Mouse (Mus musculus) spleen, postnatal 10 days (tissue): ENCODE results near the gene Gen1.

ENCODE experiments used
- DNase-seq, 2 experiments: peaks; one replicate each; pipeline ENCODE4 v3.0.0; 2021 to 2022; ENCODE audit warnings: low spot score in 2 of 2

The Gen1 gene

DNA sequence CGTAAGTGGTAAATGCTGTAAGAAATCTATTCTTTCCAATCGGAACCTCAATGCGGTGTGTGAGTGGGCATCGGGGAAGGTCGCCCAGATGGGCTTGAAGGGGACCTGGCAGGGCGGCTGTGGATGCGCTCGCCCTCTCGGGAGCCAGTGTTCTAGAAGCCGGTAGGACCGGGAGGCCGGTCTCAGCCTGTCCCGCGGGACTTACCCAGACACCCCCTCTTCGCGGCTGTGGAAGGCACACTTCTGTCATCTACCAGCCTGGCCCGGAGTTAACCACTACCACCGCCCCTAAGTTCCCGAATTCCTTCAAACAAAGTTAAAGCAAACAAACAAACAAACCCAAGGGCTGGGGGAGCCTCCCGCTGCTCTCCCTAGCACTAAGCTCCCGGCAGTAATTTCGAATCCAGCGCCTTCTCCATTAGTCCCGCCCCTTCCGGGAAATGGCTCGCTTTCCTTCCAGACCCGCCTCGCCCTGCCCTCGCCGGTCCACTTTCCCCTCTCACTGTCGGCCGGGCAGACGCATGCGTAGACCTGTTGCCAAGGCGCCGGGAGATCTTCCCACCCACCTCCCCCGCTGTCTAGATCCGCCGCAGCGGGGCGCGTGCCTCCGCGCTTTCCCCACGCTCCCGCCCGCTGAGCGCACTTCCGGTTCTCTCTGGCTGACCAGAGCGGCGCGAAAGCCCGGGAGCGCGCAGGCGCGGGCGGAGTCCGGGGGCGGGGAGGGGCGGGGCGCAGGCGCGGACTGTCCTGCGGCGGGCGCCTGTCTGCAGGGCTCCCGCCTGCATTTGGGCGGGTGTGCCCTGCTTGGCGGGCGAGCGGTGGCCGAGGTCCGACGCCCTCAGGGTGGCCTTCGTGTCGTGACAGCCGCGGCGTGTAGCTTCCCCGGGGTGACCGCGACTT, at the start of gene Gen1, which contains the start of gene Smc6:
Gene Gen1, minus strand, starts transcription at position 420 of the 900 bp plus-strand sequence.
Gene Smc6, plus strand, starts transcription at position 505 of the 900 bp plus-strand sequence.
- DNase-seq: peak; percentile 93 to 95

DNA sequence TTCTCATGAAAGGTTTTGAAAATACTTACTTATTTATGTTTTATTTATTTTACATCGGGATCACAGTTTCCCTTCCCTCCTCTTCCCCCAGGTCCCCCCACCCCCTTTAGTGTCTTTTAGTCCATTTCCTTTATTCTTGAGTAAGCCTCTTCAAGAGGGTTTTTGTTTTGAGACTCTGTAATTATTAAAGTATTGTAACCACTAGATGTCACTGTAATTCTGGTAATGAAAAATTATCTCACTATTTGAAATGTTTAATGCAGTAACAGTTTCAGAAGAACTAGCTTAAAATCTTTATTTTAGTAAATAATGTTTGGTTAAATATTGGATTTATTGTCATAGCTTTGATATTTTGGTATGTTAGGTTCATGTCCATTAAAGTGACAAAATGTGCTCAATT, 48.2 kb upstream of the Gen1 start:
- DNase-seq: no peak

- DNase-seq: no peak
These were observed 45.5 kb upstream of the Gen1 start for GRCm38 (mm10) chr12:11311106-11311505.

GRCm38 (mm10) chr12:11306753-11307645, 41.4 kb upstream of the Gen1 start:
- DNase-seq: no peak

GRCm38 (mm10) chr12:11300858-11301257, 35.3 kb upstream of the Gen1 start:
- DNase-seq: no peak

DNA sequence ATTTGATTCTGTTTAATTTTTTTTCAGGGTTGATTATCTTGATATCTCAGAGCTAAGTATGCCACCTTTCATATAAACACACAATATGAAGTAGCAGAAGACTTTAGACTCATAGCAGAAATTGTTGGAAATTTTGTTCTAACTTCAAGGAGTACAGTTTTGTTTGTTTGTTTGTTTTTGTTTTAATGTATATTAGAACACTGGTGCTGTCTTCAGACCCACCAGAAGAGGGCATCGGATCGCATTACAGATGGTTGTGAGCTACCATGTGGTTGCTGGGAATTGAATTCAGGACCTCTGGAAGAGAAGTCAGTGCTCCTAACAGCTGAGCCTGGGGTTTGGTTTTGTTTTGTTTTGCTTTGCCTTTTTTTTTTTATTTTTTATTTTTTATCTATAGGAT, 20.8 kb upstream of the Gen1 start:
- DNase-seq: no peak

DNA sequence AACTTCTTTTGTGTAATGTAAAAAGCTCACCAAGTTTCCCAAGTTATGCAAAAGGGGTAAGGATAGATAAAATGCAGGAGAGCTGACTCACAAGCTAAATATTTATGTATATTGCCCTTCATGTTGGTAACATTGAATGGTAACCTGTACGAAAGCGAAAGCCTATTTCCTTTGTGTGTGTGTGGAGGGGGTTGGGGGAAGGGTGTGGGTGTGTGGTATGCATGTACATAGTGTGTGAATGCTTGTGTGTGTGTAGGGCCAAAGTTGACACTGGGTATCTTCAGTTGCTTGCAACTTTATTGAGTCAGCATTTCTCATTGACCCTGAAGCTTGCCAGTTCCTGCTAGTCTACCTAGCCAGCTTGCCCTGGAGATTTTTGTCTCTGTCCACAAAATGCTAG, 16.0 kb upstream of the Gen1 start:
- no peak for DNase-seq

- no peak for DNase-seq
These were observed 14.3 kb upstream of the Gen1 start for GRCm38 (mm10) chr12:11279886-11280285.

DNA sequence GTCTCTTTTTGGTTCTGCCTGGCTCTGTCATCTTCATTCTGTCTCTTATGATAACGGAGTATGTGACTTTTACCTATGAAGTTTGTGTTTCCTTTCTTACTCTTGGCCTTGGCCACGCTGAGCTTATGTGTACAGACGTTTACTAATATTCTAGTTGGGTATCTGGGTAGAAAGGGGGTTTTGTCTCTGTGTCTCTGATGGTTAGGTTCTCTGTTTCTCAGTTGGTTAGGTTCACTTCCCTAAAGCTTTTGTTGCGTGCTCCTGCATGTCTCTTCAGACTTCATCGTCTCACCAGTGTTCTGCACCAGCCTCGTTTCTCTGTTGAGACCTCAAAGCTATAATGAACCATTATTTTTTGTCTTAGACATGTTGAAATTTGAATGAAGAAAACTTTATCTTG, 11.6 kb upstream of the Gen1 start:
- no peak for DNase-seq

GRCm38 (mm10) chr12:11276632-11277031, 11.0 kb upstream of the Gen1 start:
- no peak for DNase-seq

GRCm38 (mm10) chr12:11273185-11273584, 7.6 kb upstream of the Gen1 start:
- DNase-seq: no peak

GRCm38 (mm10) chr12:11272568-11272967, 7.0 kb upstream of the Gen1 start:
- DNase-seq: no peak

DNA sequence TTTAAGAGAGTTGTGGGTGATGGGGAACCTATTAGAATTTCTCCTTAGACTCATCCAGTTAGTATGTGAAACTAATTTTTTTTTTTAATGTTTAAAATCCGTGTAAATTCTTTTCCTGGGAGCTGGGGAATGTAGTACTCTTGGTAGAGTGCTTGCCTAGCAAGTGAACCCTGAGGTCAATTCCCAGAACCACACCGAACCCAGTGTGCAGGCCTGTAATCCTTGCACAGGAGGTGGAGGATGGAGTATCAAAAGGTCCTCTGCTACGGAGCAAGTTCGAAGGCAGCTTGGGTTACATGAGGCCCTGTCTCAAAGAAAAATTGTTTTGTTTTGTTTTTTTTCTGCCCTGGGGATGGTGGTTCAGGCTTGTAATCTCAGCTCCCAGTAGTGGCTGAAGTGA, 1.4 kb upstream of the Gen1 start:
- peak; percentile 8 to 29 for DNase-seq

GRCm38 (mm10) chr12:11266282-11266985, 833 bp upstream of the Gen1 start:
- peak in 1 of 2 experiments; percentile 69 for DNase-seq

- peak in 1 of 2 experiments; percentile 12 for DNase-seq
These were observed 706 bp downstream of the Gen1 start for GRCm38 (mm10) chr12:11264895-11265294.

DNA sequence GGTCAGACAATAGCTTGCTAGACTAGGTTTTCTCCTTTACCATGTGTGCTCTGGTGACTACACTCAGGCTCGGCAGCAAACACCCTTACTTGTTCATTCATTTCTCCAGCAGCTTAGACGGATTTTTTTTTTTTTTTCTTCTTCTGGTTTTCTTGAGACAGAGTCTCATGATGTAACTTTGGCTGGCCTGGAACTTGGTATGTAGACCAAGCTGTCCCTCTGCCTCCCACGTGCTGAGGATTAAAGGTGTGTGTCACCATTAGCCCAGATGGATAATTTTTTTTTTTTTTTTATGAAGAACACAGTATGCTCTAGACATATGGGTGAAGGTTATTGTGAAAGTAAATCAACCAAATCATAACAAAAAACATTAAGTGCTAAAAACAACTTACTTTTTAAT, 15.3 kb downstream of the Gen1 start:
- DNase-seq: no peak

GRCm38 (mm10) chr12:11247460-11247859, 18.1 kb downstream of the Gen1 start:
- no peak for DNase-seq

GRCm38 (mm10) chr12:11235996-11236395, 29.6 kb downstream of the Gen1 start:
- DNase-seq: no peak

DNA sequence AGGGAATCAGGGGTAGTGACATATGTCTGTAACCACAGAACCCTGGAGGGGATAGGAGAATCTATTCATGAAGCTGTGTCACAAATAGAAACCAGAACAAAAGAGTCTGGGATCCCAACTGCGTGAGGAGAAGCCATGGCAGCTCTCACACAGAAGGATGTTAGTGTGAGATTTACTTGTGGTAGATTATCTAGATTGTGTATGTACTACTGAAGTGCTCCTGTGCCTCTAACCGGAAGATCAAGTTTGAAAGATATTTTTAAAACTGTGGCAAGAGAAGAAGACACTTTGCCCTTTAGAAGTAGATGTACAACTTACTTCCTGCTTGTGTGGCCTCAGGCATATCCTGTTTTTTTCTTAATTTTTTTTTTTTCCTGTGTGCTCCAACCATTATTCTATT, 35.3 kb downstream of the Gen1 start:
- DNase-seq: no peak

DNA sequence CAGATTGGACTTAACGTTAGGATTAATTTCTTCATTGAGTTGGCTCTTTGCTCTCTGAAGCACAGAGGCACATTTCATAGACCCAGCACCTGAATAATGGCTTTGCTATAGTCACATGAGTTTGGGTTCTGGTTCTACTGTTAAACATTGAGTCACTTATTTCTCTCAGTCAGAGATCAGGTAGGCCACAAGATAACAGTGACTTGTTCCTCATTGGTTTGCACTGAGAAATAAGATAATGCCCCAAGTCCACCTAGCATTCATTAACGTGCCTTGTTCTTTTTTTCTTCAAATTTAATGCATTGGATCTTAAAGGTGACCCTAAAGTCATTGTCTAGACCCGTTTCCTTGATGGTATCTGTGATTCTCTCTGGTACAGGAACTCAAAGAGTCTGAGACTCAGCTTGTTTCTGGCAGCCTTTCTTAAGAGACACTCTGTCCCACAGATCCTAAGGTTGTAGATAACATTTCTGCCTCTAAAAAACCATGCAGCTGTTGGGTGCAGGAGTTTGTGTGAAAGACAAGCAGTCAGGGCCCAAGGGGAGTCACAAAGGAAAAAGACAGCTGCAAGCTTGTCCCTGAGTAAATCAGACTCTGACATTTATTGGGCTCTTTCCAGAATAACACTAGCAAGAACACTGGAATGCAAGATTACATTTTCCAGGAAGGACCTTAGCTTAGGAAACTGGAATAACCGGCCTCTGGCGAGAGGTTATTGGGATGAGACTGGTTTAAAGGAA, 38.9 kb downstream of the Gen1 start:
- DNase-seq: no peak

DNA sequence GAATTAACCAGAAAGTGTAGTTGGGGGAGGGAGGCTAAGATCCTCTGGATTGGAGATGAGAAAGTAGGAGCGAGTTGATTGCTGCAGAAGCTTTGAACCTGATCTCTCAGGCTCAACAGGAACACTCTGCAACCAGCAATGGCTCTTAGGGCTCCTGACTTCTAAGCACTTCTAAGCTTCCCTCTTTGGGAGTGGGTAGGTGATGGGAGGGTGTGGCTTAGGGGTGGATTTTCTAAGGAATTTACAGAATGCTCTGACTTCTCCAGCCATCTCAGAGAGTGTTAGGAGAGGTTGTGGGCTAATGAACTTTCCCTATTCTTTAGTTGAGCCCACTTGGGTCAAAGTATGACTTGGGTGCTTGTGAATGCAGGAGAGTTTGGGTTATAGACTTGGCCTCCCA, 39.5 kb downstream of the Gen1 start:
- DNase-seq: no peak
